Mouse (Mus musculus): Measurements from ENCODE around the gene Sit1. TPM values are rescaled to one million over a fixed set of nuclear protein-coding genes. Genes with fewer than 3 reads are reported as not detected.
A peak's percentile ranks its signal among the peaks of the same experiment; 100 is the strongest.
"Not testable (repeated sequence)": the region's sequence is repeated elsewhere in the genome, so short reads cannot be mapped to it uniquely, and the experiment has no call there.

The Sit1 gene
- polyA plus RNA-seq, 1 experiment from 2014 or later, result not detected

DNA sequence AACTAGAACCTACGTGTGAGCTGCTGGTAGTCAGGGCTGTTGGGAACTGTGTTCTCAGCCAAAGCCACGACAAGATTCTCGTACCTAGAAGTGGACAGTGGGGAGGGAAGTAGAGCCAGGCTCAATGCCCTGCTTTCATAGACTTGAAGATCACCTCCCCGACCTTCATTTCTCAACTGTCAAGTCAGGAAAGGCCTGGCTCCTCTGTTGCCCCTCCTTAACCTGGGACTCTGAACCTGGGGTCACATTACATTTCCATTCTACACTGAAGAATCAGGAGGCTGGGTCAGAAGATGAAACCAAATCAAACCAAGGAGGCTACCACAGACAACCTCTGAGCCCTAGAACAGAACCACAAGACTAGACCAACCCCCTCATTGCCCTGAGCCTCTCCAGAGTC lies 14.4 kb upstream of the Sit1 start:
- H3K9me3 ChIP-seq, result no peaks in the 10 kb centered on the region
- H3K4me2 ChIP-seq, result peak overlapping the region; percentile 77
- H3K4me1 ChIP-seq (replicated peaks), result peaks cover 42% of the 10 kb centered on the region
- peak overlapping the region; percentile 53; the same call in 1 of the 2 replicates for H3K4me3 ChIP-seq
- WGBS, result 77% methylated on average over 4 of the region's 4 CpGs
- 0 out of 2 replicates have a peak, but pooled peaks cover 4% of the 10 kb centered on the region for H3K27me3 ChIP-seq
- peak overlapping the region; percentile 72; the same call in 1 of the 2 replicates for H3K9ac ChIP-seq
- H3K27ac ChIP-seq, result no peak overlapping the region
- no peak for ATAC-seq (ENCODE audit: low FRiP score)
- peaks cover 3% of the 10 kb centered on the region; the same call in 1 of the 2 replicates for H3K36me3 ChIP-seq

- no peak for ATAC-seq (ENCODE audit: low FRiP score)
- H3K36me3 ChIP-seq, result peaks cover 3% of the 10 kb centered on the region; the same call in 1 of the 2 replicates
- H3K27me3 ChIP-seq, result 0 out of 2 replicates have a peak, but pooled peaks cover 4% of the 10 kb centered on the region
- whole genome bisulfite sequencing, result 97% methylated on average over 8 of the region's 8 CpGs
- no peak overlapping the region for H3K4me3 ChIP-seq
- no peak overlapping the region for H3K27ac ChIP-seq
- peaks cover 42% of the 10 kb centered on the region for H3K4me1 ChIP-seq (replicated peaks)
- H3K4me2 ChIP-seq, result no peak overlapping the region
- no peaks in the 10 kb centered on the region for H3K9me3 ChIP-seq
- H3K9ac ChIP-seq, result peak overlapping the region; percentile 15; the same call in 1 of the 2 replicates
These were observed 13.9 kb upstream of the Sit1 start for GRCm38 (mm10) chr4:43497405-43497804.

GRCm38 (mm10) chr4:43496587-43496986 lies 13.1 kb upstream of the Sit1 start:
- Histone ChIP-seq H3K4me3 (no peak overlapping the region), H3K27me3 (0 out of 2 replicates have a peak, but pooled peaks cover 4% of the 10 kb centered on the region), H3K27ac (no peak overlapping the region), H3K4me2 (no peak overlapping the region), H3K9me3 (no peaks in the 10 kb centered on the region), H3K36me3 (peaks cover 3% of the 10 kb centered on the region; the same call in 1 of the 2 replicates), H3K9ac (no peak overlapping the region), H3K4me1 (replicated peaks) (peaks cover 42% of the 10 kb centered on the region)
- WGBS, result 58% methylated on average over 6 of the region's 6 CpGs
- ATAC-seq (ENCODE audit: low FRiP score), result no peak

DNA sequence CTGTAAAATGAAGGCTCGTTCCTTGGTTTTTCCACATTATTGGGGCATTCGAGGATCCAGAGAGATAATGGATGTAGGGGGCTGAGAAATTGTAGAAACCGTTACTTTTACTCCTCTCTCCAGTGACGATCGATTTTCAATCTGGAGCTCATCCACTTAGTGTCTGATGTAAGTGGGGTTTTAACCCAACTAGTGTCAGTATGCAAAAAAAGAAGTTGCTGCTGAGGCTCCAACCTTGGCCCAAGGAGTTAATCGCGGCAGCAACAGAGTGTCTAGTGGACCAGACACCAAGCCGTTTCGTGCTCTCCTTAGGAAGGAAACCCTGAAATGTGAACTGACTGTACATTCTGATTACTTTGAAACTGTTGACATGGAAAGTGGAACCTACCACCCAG lies 10.3 kb upstream of the Sit1 start:
- Histone ChIP-seq H3K9me3 (no peaks in the 10 kb centered on the region), H3K4me3 (peak overlapping the region; percentile 65), H3K36me3 (peaks cover 3% of the 10 kb centered on the region; the same call in 1 of the 2 replicates), H3K4me1 (replicated peaks) (peaks cover 30% of the 10 kb centered on the region), H3K27ac (peak overlapping the region; percentile 91), H3K27me3 (0 out of 2 replicates have a peak, but pooled peaks cover 3% of the 10 kb centered on the region), H3K9ac (peak overlapping the region; percentile 84), H3K4me2 (peak overlapping the region; percentile 62)
- ATAC-seq (ENCODE audit: low FRiP score), result no peak
- WGBS, result 1% methylated on average over 9 of the region's 9 CpGs

GRCm38 (mm10) chr4:43493186-43493845 lies 9.8 kb upstream of the Sit1 start:
- peaks cover 25% of the 10 kb centered on the region for H3K4me1 ChIP-seq (replicated peaks)
- peak overlapping the region; percentile 84 for H3K9ac ChIP-seq
- peak overlapping the region; percentile 91 for H3K27ac ChIP-seq
- H3K4me3 ChIP-seq, result peak overlapping the region; percentile 65
- peak overlapping the region; percentile 62 for H3K4me2 ChIP-seq
- ATAC-seq (ENCODE audit: low FRiP score), result peak; percentile 93
- peaks cover 3% of the 10 kb centered on the region; the same call in 1 of the 2 replicates for H3K36me3 ChIP-seq
- WGBS, result 0% methylated on average over 47 of the region's 47 CpGs
- H3K27me3 ChIP-seq, result no peaks in the 10 kb centered on the region
- H3K9me3 ChIP-seq, result no peaks in the 10 kb centered on the region

- H3K4me1 ChIP-seq (replicated peaks), result peaks cover 20% of the 10 kb centered on the region
- no peaks in the 10 kb centered on the region for H3K27me3 ChIP-seq
- peak; percentile 99 for ATAC-seq (ENCODE audit: low FRiP score)
- H3K4me2 ChIP-seq, result peak within 1 kb of the TSS; percentile 62
- H3K4me3 ChIP-seq, result peak within 1 kb of the TSS; percentile 65
- 0% methylated on average over 25 of the region's 25 CpGs for WGBS
- H3K27ac ChIP-seq, result peak within 1 kb of the TSS; percentile 91
- peak within 1 kb of the TSS; percentile 84 for H3K9ac ChIP-seq
- no peaks in the 10 kb centered on the region for H3K9me3 ChIP-seq
- H3K36me3 ChIP-seq, result peaks cover 3% of the 10 kb centered on the region; the same call in 1 of the 2 replicates
These were observed 9.3 kb upstream of the Sit1 start, which contains the start of gene Ccdc107 for GRCm38 (mm10) chr4:43492821-43493185. Gene Ccdc107, plus strand, starts transcription at chr4:43492900.

DNA sequence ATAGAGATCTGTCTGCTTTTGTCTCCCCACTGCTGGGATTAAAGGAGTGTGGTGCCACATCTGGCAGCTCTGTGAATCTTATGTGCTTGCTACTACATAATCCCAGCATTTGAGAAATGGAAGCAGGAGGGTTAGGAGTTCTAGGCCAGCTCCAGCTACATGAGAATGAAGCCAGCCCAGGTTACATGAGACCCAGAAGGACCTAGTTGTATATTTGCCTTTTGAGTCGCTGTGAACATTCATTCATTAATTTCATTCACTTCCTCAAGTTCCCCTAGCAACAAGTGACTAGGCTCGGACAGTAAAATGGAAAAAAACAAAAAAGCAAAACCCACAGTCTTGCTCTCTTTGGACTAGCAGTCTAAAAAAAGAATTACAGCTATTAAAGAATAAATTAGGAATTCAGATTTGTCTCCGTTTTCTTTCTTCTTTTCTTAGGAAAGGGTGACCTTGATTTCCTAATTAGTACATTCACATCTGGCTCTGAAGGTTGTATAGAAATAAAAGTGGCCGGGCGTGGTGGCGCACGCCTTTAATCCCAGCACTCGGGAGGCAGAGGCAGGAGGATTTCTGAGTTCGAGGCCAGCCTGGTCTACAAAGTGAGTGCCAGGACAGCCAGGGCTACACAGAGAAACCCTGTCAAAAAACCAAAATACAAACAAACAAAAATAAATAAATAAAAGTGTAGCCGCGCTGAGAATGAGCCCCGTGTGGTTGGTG lies 8.7 kb upstream of the Sit1 start:
- Histone ChIP-seq H3K27me3 (no peaks in the 10 kb centered on the region), H3K27ac (peak overlapping the region; percentile 91), H3K4me1 (replicated peaks) (peaks cover 15% of the 10 kb centered on the region), H3K36me3 (peaks cover 3% of the 10 kb centered on the region; the same call in 1 of the 2 replicates), H3K9ac (no peak overlapping the region), H3K9me3 (no peaks in the 10 kb centered on the region), H3K4me2 (peak overlapping the region; percentile 62), H3K4me3 (peak overlapping the region; percentile 65)
- ATAC-seq (ENCODE audit: low FRiP score), result no peak
- 47% methylated on average over 12 of the region's 12 CpGs for WGBS

DNA sequence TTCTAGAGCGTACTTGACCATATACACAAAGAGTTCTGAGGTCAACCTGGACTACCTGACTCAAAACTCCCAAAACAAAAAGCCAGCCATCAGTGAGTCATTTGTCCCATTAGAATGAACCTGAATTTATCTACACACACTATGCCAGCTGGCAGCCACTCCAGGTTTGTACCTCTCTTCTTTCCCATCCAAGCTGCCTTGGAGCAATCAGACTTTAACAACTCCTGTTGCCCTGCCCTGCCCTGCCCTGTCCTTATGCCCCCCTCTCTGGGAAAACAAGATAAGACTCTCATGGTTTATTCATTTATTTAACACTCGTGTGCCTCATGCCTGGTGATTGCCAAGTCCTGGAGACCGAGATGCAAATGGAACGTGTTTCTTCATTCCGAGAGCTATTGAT lies 7.3 kb upstream of the Sit1 start:
- Histone ChIP-seq H3K9ac (no peak overlapping the region), H3K27me3 (no peaks in the 10 kb centered on the region), H3K4me3 (no peak overlapping the region), H3K4me2 (no peak overlapping the region), H3K27ac (no peak overlapping the region), H3K4me1 (replicated peaks) (peaks cover 15% of the 10 kb centered on the region), H3K9me3 (no peaks in the 10 kb centered on the region), H3K36me3 (peaks cover 3% of the 10 kb centered on the region; the same call in 1 of the 2 replicates)
- no peak for ATAC-seq (ENCODE audit: low FRiP score)
- WGBS, result 80% methylated on average over 5 of the region's 5 CpGs

DNA sequence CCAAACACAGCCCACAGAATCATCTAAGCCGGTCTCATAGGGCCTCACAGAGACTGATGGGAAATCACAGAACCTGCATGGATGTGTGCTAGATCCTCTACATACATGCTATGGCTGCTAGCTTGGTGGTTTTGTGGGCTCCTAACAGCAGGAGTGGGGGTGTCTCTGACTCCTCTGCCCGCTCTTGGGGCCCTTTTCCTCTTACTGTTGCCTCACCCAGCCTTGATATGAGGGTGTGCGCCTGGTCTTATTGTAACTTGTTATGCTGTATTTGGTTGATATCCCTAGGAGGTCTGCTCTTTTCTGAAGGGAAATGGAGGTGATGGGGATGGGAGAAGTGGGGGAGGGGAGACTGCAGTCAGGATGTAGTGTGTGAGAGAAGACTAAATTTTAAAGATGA lies 6.1 kb upstream of the Sit1 start:
- no peaks in the 10 kb centered on the region for H3K36me3 ChIP-seq
- 93% methylated on average over 3 of the region's 3 CpGs for WGBS
- H3K4me3 ChIP-seq, result no peak overlapping the region
- H3K4me2 ChIP-seq, result no peak overlapping the region
- no peak overlapping the region for H3K9ac ChIP-seq
- H3K9me3 ChIP-seq, result no peaks in the 10 kb centered on the region
- no peak for ATAC-seq (ENCODE audit: low FRiP score)
- peaks cover 9% of the 10 kb centered on the region for H3K4me1 ChIP-seq (replicated peaks)
- H3K27ac ChIP-seq, result no peak overlapping the region
- H3K27me3 ChIP-seq, result no peaks in the 10 kb centered on the region

- H3K4me3 ChIP-seq; H3K36me3 ChIP-seq; H3K9ac ChIP-seq; H3K27ac ChIP-seq; H3K4me1 ChIP-seq (replicated peaks); H3K9me3 ChIP-seq; H3K27me3 ChIP-seq; H3K4me2 ChIP-seq; ATAC-seq (ENCODE audit: low FRiP score): not testable (repeated sequence)
- WGBS, result 83% methylated on average over 5 of the region's 5 CpGs
These were observed 2.1 kb upstream of the Sit1 start for GRCm38 (mm10) chr4:43485666-43486065.

DNA sequence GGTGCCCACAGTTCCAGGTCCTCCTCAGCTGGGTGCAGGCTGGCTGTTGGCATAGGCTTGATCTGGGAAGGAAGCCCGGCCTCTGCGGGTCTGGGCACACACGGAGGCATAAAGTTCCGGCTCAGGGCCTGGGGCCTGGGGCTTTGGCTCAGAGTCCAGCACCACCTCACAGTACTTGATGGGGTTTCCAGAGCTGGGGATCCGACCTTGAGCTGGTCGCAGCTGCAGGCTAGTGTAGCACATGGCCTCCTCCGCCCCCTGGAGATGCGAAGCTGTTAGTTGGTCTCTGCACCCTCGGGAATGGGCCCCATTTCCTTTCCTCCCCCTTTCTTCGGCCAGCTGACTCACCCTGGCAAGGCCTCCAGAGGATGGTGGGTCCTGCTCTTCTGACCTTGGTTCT lies 943 bp downstream of the Sit1 start:
- peaks cover 4% of the 10 kb centered on the region; the same call in 1 of the 2 replicates for H3K4me1 ChIP-seq (replicated peaks)
- no peaks in the 10 kb centered on the region for H3K36me3 ChIP-seq
- H3K27me3 ChIP-seq, result 0 out of 2 replicates have a peak, but pooled peaks cover 5% of the 10 kb centered on the region
- ATAC-seq (ENCODE audit: low FRiP score), result no peak
- no peak overlapping the region for H3K9ac ChIP-seq
- no peaks in the 10 kb centered on the region for H3K9me3 ChIP-seq
- H3K4me3 ChIP-seq, result no peak overlapping the region
- H3K27ac ChIP-seq, result no peak overlapping the region
- WGBS, result 79% methylated on average over 10 of the region's 10 CpGs
- no peak overlapping the region for H3K4me2 ChIP-seq

GRCm38 (mm10) chr4:43481894-43482456 lies 1.6 kb downstream of the Sit1 start:
- Histone ChIP-seq H3K9me3 (no peaks in the 10 kb centered on the region), H3K9ac (no peak overlapping the region), H3K4me1 (replicated peaks) (peaks cover 4% of the 10 kb centered on the region; the same call in 1 of the 2 replicates), H3K4me2 (no peak overlapping the region), H3K36me3 (no peaks in the 10 kb centered on the region), H3K27ac (no peak overlapping the region), H3K27me3 (0 out of 2 replicates have a peak, but pooled peaks cover 5% of the 10 kb centered on the region), H3K4me3 (no peak overlapping the region)
- WGBS, result 71% methylated on average over 7 of the region's 7 CpGs
- no peak for ATAC-seq (ENCODE audit: low FRiP score)
